Mouse (Mus musculus): Measurements from ENCODE around the gene Pdgfc.

Gene Pdgfc

DNA sequence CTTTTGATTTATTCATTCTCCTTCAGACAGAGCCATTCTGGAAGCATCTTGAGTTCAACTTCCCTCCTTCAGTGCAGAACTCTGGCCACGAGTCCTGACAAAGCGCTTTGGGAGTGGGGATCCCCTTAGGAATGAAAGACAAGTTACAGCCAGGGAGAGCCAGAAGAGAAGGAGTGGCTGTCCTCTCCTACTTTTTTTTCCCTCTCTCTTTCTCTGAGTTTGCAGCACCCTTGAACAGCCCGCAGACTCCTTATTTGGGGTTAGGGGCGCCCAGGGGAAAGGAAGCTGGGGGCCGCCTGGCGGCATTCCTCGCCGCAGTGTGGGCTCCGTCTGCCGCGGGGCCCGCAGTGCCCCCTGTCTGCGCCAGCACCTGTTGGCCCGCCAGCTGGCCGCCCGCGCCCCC, at the start of gene Pdgfc:
Gene Pdgfc (plus strand): TSS at position 266 of the 403 bp plus-strand sequence.
- DNase-seq (ENCODE audit: low spot score in 2 of 2), result peak in 1 of 2 experiments; percentile 5

DNA sequence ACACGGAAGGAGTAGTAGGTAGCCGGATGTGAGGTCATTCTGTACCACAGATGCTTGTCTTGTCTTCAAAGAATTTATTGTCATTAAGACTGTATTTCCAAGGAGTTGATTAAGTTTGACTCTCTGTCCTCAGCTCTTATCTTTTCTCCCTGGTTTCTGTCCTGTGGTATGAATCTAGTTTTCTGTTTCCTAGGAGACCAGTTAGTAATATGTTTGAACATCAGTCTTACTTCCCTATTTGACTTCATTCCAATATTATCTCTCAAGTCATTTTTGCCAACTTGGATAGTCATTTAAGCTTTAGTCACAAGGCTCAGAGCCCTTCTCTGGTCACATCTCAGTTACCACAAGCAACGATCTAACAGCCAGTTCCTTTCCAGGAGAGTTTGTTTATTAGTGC, 27.0 kb upstream of the Pdgfc start:
- no peak for DNase-seq (ENCODE audit: low spot score in 2 of 2)

DNA sequence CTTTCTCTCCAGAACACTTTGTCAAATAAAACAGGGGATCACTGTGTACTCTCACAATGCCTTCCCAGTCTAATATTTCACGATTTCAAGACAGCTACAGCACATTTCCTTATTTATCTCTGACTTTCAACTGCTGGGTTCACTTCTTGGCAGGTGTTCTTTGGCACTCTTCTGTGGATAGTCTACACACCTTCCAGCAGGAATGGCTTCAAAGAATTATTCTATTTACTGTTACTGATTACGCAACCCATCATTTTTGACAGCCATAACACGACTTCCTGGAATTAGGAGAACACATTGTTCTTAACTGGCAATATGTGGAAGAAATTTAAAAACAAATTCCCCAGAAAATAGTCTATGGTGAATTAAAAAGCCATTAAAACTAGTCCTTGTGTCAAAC, 26.3 kb upstream of the Pdgfc start:
- no peak for DNase-seq (ENCODE audit: low spot score in 2 of 2)

GRCm38 (mm10) chr3:81017385-81018051, 18.7 kb upstream of the Pdgfc start:
- no peak for DNase-seq (ENCODE audit: low spot score in 2 of 2)

DNA sequence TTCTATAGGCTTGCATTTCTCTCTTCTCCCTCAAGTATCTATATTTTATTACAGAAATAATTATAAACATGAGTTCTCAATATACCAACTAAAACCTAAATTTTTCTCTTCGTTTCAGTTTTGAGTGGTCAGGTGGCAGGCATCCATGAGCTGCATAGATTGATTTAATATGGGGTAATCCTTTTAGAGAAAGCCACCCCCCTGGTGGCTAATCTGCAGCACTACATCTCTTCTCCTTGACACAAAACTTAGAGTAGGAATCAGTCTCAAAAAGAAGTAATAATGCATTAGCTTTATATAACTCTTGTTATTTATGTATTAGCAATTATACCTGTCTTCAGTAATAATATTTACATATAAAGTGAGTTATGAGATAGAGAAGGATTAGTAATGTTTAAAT, 16.2 kb upstream of the Pdgfc start:
- DNase-seq (ENCODE audit: low spot score in 2 of 2), result no peak

GRCm38 (mm10) chr3:81021783-81022182, 14.4 kb upstream of the Pdgfc start:
- DNase-seq (ENCODE audit: low spot score in 2 of 2), result no peak

GRCm38 (mm10) chr3:81022266-81022665, 13.9 kb upstream of the Pdgfc start:
- no peak for DNase-seq (ENCODE audit: low spot score in 2 of 2)

DNA sequence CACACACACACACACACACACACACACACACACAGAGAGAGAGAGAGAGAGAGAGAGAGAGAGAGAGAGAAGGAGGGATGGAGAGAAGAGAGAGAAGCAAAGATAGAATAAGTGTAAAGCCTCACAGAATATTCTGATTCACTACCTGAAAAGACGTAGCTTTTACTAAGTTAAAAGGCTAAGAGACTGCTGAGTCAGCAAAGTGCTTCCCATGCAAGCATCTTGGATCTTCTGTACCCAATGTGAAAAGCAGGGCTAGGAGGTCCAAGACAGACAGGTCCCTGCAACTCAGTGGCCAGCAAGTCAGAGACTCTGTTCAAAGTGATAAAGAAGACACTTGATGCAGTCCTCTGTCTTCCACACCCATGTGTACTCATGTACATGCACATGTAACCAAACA, 13.4 kb upstream of the Pdgfc start:
- DNase-seq (ENCODE audit: low spot score in 2 of 2), result no peak

- DNase-seq (ENCODE audit: low spot score in 2 of 2), result no peak
Observed at GRCm38 (mm10) chr3:81023568-81023967, 12.6 kb upstream of the Pdgfc start.

DNA sequence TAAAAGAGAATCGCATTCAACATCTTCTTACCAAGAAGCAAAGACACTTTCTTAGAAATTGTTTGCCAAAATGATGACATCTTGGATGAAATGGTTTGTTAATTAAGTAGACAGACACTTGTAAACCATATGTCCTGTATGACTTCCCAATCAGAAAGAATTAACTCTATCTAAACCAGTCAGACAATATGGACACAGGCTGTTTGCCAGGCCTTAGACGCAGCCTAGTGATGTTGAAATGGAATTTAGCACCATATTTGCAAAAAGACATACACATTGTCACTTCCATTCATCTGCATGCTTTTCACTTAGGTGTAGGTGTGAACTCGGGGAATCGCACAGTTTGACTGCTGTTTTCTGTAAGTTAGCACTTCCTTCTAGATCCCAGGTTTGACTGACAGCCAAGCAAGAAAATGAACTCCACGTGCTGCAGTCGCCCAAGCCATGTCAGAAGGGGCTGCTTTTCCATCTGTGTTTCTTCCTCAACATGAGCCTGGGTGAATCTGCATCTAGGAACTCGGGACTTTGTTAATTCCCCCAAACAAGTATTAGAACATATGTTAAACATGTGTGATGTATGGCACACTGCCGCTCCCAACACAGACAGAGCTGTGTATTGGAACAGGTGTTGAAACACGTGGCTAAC, 10.5 kb upstream of the Pdgfc start:
- DNase-seq (ENCODE audit: low spot score in 2 of 2), result no peak

DNA sequence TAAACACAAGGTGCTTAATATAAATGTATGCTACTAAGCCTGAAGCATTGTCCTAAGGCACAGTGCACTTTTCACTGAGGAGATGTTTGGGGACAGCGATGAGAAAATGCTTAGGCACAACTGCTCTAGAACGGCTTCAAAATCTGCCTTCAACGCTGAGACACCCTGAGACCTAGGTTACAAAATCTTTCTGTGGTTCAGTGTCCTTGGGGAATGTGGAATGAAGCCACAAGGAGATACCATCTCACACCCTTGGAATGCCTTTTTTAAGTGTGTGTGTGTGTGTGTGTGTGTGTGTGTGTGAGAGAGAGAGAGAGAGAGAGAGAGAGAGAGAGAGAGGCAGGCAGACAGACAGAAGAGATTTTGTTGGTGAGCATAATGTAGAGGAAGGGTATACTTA, 7.9 kb upstream of the Pdgfc start:
- no peak for DNase-seq (ENCODE audit: low spot score in 2 of 2)

- no peak for DNase-seq (ENCODE audit: low spot score in 2 of 2)
Observed at GRCm38 (mm10) chr3:81029321-81029720, 6.9 kb upstream of the Pdgfc start.

- DNase-seq (ENCODE audit: low spot score in 2 of 2), result no peak
Observed at GRCm38 (mm10) chr3:81029909-81030308, 6.3 kb upstream of the Pdgfc start.

- no peak for DNase-seq (ENCODE audit: low spot score in 2 of 2)
Observed at GRCm38 (mm10) chr3:81030311-81030710, 5.9 kb upstream of the Pdgfc start.

- DNase-seq (ENCODE audit: low spot score in 2 of 2), result no peak
Observed at GRCm38 (mm10) chr3:81032014-81032413, 4.2 kb upstream of the Pdgfc start.

GRCm38 (mm10) chr3:81034336-81035102, 1.7 kb upstream of the Pdgfc start:
- no peak for DNase-seq (ENCODE audit: low spot score in 2 of 2)

DNA sequence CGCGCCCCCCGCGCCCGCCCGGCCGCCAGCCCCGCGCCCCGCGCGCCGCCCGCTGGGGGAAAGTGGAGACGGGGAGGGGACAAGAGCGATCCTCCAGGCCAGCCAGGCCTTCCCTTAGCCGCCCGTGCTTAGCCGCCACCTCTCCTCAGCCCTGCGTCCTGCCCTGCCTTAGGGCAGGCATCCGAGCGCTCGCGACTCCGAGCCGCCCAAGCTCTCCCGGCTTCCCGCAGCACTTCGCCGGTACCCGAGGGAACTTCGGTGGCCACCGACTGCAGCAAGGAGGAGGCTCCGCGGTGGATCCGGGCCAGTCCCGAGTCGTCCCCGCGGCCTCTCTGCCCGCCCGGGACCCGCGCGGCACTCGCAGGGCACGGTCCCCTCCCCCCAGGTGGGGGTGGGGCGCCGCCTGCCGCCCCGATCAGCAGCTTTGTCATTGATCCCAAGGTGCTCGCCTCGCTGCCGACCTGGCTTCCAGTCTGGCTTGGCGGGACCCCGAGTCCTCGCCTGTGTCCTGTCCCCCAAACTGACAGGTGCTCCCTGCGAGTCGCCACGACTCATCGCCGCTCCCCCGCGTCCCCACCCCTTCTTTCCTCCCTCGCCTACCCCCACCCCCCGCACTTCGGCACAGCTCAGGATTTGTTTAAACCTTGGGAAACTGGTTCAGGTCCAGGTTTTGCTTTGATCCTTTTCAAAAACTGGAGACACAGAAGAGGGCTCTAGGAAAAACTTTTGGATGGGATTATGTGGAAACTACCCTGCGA, 517 bp downstream of the Pdgfc start:
- peak; percentile 9 to 31 for DNase-seq (ENCODE audit: low spot score in 2 of 2)

DNA sequence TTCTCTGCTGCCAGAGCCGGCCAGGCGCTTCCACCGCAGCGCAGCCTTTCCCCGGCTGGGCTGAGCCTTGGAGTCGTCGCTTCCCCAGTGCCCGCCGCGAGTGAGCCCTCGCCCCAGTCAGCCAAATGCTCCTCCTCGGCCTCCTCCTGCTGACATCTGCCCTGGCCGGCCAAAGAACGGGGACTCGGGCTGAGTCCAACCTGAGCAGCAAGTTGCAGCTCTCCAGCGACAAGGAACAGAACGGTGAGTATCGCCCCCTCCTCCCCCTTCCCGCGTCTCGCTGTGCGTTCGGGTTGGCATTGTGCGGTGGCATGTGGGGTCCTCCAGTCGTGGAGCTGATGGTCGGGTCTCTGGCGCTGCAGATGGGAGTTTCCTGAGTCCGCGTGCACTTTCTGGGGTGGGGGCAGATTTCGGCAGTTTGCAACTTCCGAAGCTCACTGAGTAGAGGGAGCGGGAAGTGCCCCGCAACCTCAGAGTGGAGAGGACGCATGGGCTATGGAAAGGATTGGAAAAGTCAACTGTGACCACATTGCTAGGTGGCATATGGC, 1.2 kb downstream of the Pdgfc start:
- peak in 1 of 2 experiments; percentile 10 for DNase-seq (ENCODE audit: low spot score in 2 of 2)

DNA sequence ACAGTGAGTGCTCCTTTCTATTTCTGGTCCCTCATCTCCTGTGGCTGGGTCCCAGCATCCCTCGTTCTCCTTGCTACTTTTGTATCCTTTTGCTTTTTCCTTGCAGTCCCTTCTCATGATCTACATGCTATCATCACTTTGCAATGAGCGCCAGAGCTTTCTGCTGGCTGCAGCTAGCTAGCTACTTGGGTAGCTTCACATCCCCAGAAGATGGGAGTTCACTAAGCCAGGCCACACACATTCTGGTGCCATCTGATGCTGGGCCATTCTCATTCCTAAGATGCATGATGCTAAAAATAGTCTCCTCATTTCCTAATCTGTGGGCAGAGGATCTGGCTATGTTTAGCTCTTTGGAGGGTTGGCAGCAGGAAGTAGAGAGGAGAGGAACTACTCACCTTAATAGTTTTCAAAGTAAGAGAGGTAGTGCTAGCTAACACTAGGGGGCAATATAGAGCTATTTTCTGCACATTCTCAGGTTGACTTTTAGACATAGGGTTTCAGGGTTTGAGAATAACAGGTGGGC, 3.0 kb downstream of the Pdgfc start:
- peak in 1 of 2 experiments; percentile 60 for DNase-seq (ENCODE audit: low spot score in 2 of 2)

- no peak for DNase-seq (ENCODE audit: low spot score in 2 of 2)
Observed at GRCm38 (mm10) chr3:81044653-81045343, 8.6 kb downstream of the Pdgfc start.

All from thymus, postnatal 10 days (tissue).